Mouse (Mus musculus) forebrain, embryonic 15.5 days (tissue): ENCODE measurements around the gene Tent4a. TPM values are rescaled to one million over a fixed set of nuclear protein-coding genes. Genes with fewer than 3 reads are reported as not detected.
A peak's percentile ranks its signal among the peaks of the same experiment; 100 is the strongest.

ENCODE experiments used
- ATAC-seq: fragments of 200-750 bp; cut with Nextera tagmentation; replicated peaks from 2 replicates; pipeline ENCODE4 v1.8.0; 2017; ENCODE audit warnings: mild to moderate bottlenecking, moderate TSS enrichment, moderate library complexity
- H3K27ac ChIP-seq: fragments of 300-500 bp; sonication (generic); replicated peaks from 2 replicates; pipeline ENCODE4 v1.5.1; 2015; ENCODE audit warnings: mild to moderate bottlenecking, inconsistent platforms
- H3K27me3 ChIP-seq: fragments of 300-500 bp; sonication (generic); 2 replicates; pipeline ENCODE4 v1.6.1; 2015; ENCODE audit warnings: inconsistent platforms
- H3K36me3 ChIP-seq: fragments of 300-500 bp; sonication (generic); 2 replicates; pipeline ENCODE4 v1.6.1; 2015; ENCODE audit warnings: mild to moderate bottlenecking, inconsistent platforms
- H3K4me1 ChIP-seq: fragments of 300-500 bp; sonication (generic); 2 replicates; pipeline ENCODE4 v1.6.1; 2015; ENCODE audit warnings: inconsistent platforms
- H3K4me2 ChIP-seq: fragments of 300-500 bp; sonication (generic); replicated peaks from 2 replicates; pipeline ENCODE4 v1.6.1; 2015; ENCODE audit warnings: mild to moderate bottlenecking, inconsistent platforms
- H3K4me3 ChIP-seq: fragments of 300-500 bp; sonication (generic); 2 replicates; pipeline ENCODE4 v1.5.1; 2015; ENCODE audit warnings: mild to moderate bottlenecking, inconsistent platforms
- H3K9ac ChIP-seq: fragments of 300-500 bp; sonication (generic); replicated peaks from 2 replicates; pipeline ENCODE4 v1.6.1; 2015; ENCODE audit warnings: mild to moderate bottlenecking, inconsistent platforms
- H3K9me3 ChIP-seq: fragments of 300-500 bp; sonication (generic); 2 replicates; pipeline ENCODE4 v1.6.1; 2016; ENCODE audit warnings: inconsistent platforms
- WGBS: fragments of 180-500 bp; shearing (Covaris S2); methylation state at CpG from one replicate; pipeline ENCODE4 v1.1.7; 2015; ENCODE audit warnings: mixed read lengths; 5-methylcytosine and 5-hydroxymethylcytosine counted together
- polyA plus RNA-seq: library from polyadenylated mRNA; unstranded; fragments of >200 nt; fragmentation: Nextera tagmentation; extraction: Ambion mirVana; gene quantifications from 2 replicates; pipeline ENCODE4 v1.2.1, GENCODE M21; 2015

Gene Tent4a
- polyA plus RNA-seq, 1 experiment from 2014 or later, result 8.5 TPM

GRCm38 (mm10) chr13:69507666-69508065 is 26.8 kb downstream of the Tent4a start:
- H3K4me1 ChIP-seq, result no peaks in the 10 kb centered on the region
- WGBS, result 97% methylated on average over 3 of the region's 3 CpGs
- H3K9ac ChIP-seq, result no peak overlapping the region
- no peak overlapping the region for H3K27ac ChIP-seq
- no peak overlapping the region for H3K4me2 ChIP-seq
- H3K9me3 ChIP-seq, result no peaks in the 10 kb centered on the region
- ATAC-seq, result no peak
- H3K4me3 ChIP-seq, result no peak overlapping the region
- H3K36me3 ChIP-seq, result peaks cover 70% of the 10 kb centered on the region
- H3K27me3 ChIP-seq, result no peaks in the 10 kb centered on the region

GRCm38 (mm10) chr13:69506341-69507086 is 27.9 kb downstream of the Tent4a start:
- WGBS, result 93% methylated on average over 12 of the region's 12 CpGs

GRCm38 (mm10) chr13:69502863-69503262 is 31.6 kb downstream of the Tent4a start:
- no peaks in the 10 kb centered on the region for H3K4me1 ChIP-seq
- H3K27me3 ChIP-seq, result no peaks in the 10 kb centered on the region
- no peak overlapping the region for H3K9ac ChIP-seq
- H3K4me3 ChIP-seq, result no peak overlapping the region
- peaks cover 92% of the 10 kb centered on the region for H3K36me3 ChIP-seq
- no peak overlapping the region for H3K27ac ChIP-seq
- H3K9me3 ChIP-seq, result no peaks in the 10 kb centered on the region
- no peak overlapping the region for H3K4me2 ChIP-seq
- ATAC-seq, result no peak
- 87% methylated on average over 5 of the region's 5 CpGs for WGBS

More at GRCm38 (mm10) chr13:69506341-69507086, 27.9 kb downstream of the Tent4a start:
- Histone ChIP-seq H3K4me2 (no peak overlapping the region), H3K36me3 (peaks cover 73% of the 10 kb centered on the region), H3K9ac (no peak overlapping the region), H3K4me1 (no peaks in the 10 kb centered on the region), H3K4me3 (no peak overlapping the region), H3K9me3 (no peaks in the 10 kb centered on the region), H3K27me3 (no peaks in the 10 kb centered on the region), H3K27ac (no peak overlapping the region)
- no peak for ATAC-seq

GRCm38 (mm10) chr13:69502157-69502750 is 32.2 kb downstream of the Tent4a start:
- no peaks in the 10 kb centered on the region for H3K27me3 ChIP-seq
- H3K36me3 ChIP-seq, result peaks cover 92% of the 10 kb centered on the region
- no peak overlapping the region for H3K27ac ChIP-seq
- no peak overlapping the region for H3K4me3 ChIP-seq
- WGBS, result 94% methylated on average over 14 of the region's 14 CpGs
- H3K9ac ChIP-seq, result no peak overlapping the region
- no peak overlapping the region for H3K4me2 ChIP-seq
- no peaks in the 10 kb centered on the region for H3K9me3 ChIP-seq
- no peaks in the 10 kb centered on the region for H3K4me1 ChIP-seq
- ATAC-seq, result no peak

- no peak overlapping the region for H3K27ac ChIP-seq
- ATAC-seq, result no peak
- H3K27me3 ChIP-seq, result no peaks in the 10 kb centered on the region
- H3K4me3 ChIP-seq, result no peak overlapping the region
- 84% methylated on average over 5 of the region's 5 CpGs for WGBS
- no peaks in the 10 kb centered on the region for H3K4me1 ChIP-seq
- H3K9ac ChIP-seq, result no peak overlapping the region
- no peaks in the 10 kb centered on the region for H3K9me3 ChIP-seq
- no peak overlapping the region for H3K4me2 ChIP-seq
- H3K36me3 ChIP-seq, result peaks cover 65% of the 10 kb centered on the region
Observed at GRCm38 (mm10) chr13:69498276-69498675, 36.1 kb downstream of the Tent4a start.

- WGBS, result 38% methylated on average over 7 of the region's 7 CpGs
- H3K9me3 ChIP-seq, result no peaks in the 10 kb centered on the region
Observed at GRCm38 (mm10) chr13:69492876-69493463, 41.4 kb downstream of the Tent4a start.

GRCm38 (mm10) chr13:69489777-69490176 is 44.6 kb downstream of the Tent4a start:
- no peak overlapping the region for H3K4me2 ChIP-seq
- ATAC-seq, result no peak
- no peaks in the 10 kb centered on the region for H3K9me3 ChIP-seq
- peaks cover 9% of the 10 kb centered on the region; the same call in 1 of the 2 replicates for H3K4me1 ChIP-seq
- 90% methylated on average over 9 of the region's 9 CpGs for WGBS
- no peak overlapping the region for H3K27ac ChIP-seq
- no peaks in the 10 kb centered on the region for H3K36me3 ChIP-seq
- H3K27me3 ChIP-seq, result peaks cover 25% of the 10 kb centered on the region
- H3K9ac ChIP-seq, result no peak overlapping the region
- H3K4me3 ChIP-seq, result no peak overlapping the region

More at GRCm38 (mm10) chr13:69492876-69493463, 41.4 kb downstream of the Tent4a start:
- peaks cover 5% of the 10 kb centered on the region; the same call in 1 of the 2 replicates for H3K4me1 ChIP-seq
- ATAC-seq, result no peak
- H3K27me3 ChIP-seq, result peaks cover 8% of the 10 kb centered on the region; the same call in 1 of the 2 replicates
- H3K9ac ChIP-seq, result no peak overlapping the region
- H3K4me2 ChIP-seq, result no peak overlapping the region
- H3K36me3 ChIP-seq, result peaks cover 14% of the 10 kb centered on the region
- H3K27ac ChIP-seq, result no peak overlapping the region
- H3K4me3 ChIP-seq, result no peak overlapping the region

GRCm38 (mm10) chr13:69488565-69489255 is 45.7 kb downstream of the Tent4a start:
- WGBS, result 40% methylated on average over 13 of the region's 13 CpGs
- Histone ChIP-seq H3K9ac (no peak overlapping the region), H3K27ac (no peak overlapping the region), H3K9me3 (no peaks in the 10 kb centered on the region), H3K4me1 (peaks cover 9% of the 10 kb centered on the region; the same call in 1 of the 2 replicates), H3K4me2 (no peak overlapping the region), H3K27me3 (peaks cover 25% of the 10 kb centered on the region), H3K4me3 (no peak overlapping the region), H3K36me3 (no peaks in the 10 kb centered on the region)
- ATAC-seq, result no peak

- H3K4me3 ChIP-seq, result peak overlapping the region; percentile 21
- ATAC-seq, result 0 out of 2 replicates have a peak, but pooled peaks have one; percentile 23
Observed at GRCm38 (mm10) chr13:69487611-69488275, 46.7 kb downstream of the Tent4a start.

GRCm38 (mm10) chr13:69487108-69487507 is 47.3 kb downstream of the Tent4a start:
- 85% methylated on average over 7 of the region's 7 CpGs for WGBS
- H3K4me3 ChIP-seq, result no peak overlapping the region
- H3K4me1 ChIP-seq, result peaks cover 17% of the 10 kb centered on the region
- H3K9me3 ChIP-seq, result no peaks in the 10 kb centered on the region
- H3K4me2 ChIP-seq, result no peak overlapping the region
- no peak overlapping the region for H3K9ac ChIP-seq
- ATAC-seq, result no peak
- H3K36me3 ChIP-seq, result no peaks in the 10 kb centered on the region
- H3K27me3 ChIP-seq, result peaks cover 25% of the 10 kb centered on the region
- H3K27ac ChIP-seq, result no peak overlapping the region

More at GRCm38 (mm10) chr13:69487611-69488275, 46.7 kb downstream of the Tent4a start:
- no peak overlapping the region for H3K9ac ChIP-seq
- H3K27ac ChIP-seq, result no peak overlapping the region
- H3K4me2 ChIP-seq, result peak overlapping the region; percentile 42
- H3K9me3 ChIP-seq, result no peaks in the 10 kb centered on the region
- H3K27me3 ChIP-seq, result peaks cover 25% of the 10 kb centered on the region
- peaks cover 11% of the 10 kb centered on the region for H3K4me1 ChIP-seq
- 1% methylated on average over 26 of the region's 26 CpGs for WGBS
- no peaks in the 10 kb centered on the region for H3K36me3 ChIP-seq

GRCm38 (mm10) chr13:69485833-69486232 is 48.6 kb downstream of the Tent4a start:
- no peaks in the 10 kb centered on the region for H3K36me3 ChIP-seq
- no peak overlapping the region for H3K9ac ChIP-seq
- no peak overlapping the region for H3K4me3 ChIP-seq
- no peaks in the 10 kb centered on the region for H3K9me3 ChIP-seq
- peaks cover 29% of the 10 kb centered on the region for H3K27me3 ChIP-seq
- 64% methylated on average over 7 of the region's 7 CpGs for WGBS
- H3K27ac ChIP-seq, result no peak overlapping the region
- peaks cover 30% of the 10 kb centered on the region for H3K4me1 ChIP-seq
- ATAC-seq, result no peak
- no peak overlapping the region for H3K4me2 ChIP-seq
